Mouse (Mus musculus) NIH3T3 (cell line): ENCODE results near the gene Inhbc.

ENCODE experiments used
- DNase-seq: peaks from one replicate; pipeline ENCODE4 v3.0.0-alpha.2; 2012; ENCODE audit warnings: low read depth

Inhbc gene

DNA sequence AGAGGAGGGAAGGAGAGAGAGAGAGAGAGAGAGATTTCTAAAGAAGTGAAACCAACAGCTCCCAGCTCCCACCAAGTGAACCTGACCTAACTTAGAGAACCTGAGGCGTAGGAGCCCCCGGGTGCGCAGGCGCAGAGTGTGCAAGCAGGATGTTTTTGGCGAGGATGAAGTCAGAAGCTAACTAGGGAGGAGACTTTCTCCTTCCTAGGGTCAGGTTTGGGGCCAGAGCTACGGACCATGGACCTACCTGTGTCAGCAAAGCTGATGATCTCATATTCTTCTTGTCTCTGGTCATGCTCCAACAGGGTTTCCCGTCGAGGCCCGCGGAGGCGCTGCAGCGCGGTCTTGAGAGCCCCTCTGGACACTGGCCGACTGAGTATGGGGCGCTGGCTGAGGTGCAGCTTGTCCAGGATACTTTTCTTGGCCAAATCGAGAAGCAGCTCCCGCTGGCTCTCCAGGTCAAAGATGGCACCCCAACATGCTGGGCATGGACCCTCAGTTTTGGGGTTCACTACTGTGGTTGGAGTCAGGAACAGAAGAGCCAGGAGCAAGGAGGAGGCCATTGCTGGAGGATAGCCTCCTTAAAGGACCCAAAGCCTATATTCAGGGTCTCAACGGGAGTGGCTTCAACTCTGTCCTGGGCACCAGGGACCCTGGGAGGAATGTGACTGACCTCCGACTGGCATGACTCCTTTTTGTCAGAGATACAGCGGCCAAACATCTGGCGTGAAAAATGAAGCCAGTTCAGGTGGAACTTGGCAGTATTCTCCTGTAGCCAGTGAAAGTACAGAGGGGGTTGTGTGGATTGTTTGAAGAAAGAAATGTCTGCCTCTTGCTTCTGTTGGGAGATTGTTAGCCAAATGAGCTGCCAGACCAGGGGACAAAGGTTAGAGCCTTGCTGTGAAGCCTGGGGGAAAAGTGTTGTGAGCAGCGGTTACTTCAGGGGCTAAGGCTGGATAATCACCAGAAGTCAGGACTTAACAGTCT, at the start of gene Inhbc:
Inhbc (minus strand) TSS at position 598 of the 987 bp plus-strand sequence.
- DNase-seq, result no peak

DNA sequence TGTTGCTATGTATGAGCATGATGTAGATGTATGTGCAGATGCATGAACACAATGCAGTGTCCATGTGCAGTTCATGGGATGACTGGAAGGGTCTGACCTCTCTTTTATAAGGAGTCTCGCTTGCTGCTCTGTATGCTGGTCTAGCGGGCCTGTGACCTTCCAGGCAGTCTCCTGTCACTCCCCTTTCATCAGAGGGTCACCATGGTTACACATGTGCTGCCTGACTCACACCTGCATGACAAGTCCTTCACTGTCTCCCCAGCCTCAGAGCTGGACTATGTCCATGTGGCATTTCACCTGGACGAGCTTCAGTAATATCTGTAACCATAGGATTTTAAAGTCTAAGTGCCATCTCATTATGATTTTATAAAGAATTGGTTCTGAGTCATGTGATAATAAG, 43.9 kb upstream of the Inhbc start:
- DNase-seq, result no peak

DNA sequence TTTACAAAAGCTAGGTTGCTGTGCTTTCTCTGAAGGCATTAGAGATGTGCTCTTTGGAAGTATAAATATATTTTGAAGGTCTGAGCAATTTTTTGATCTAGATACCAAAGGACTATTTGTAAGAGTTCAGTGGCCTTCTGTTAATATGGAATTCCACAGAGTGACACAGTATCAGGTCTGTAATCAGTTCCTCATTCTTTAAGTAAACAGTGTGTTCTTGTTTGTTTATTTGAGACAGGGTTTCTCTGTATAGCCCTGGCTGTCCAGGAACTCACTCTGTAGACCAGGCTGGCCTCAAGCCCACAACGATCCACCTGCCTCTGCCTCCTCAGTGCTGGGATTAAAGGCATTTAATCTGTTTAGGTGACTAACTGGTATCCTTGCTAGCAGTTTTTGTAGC, 43.4 kb upstream of the Inhbc start:
- DNase-seq, result no peak

DNA sequence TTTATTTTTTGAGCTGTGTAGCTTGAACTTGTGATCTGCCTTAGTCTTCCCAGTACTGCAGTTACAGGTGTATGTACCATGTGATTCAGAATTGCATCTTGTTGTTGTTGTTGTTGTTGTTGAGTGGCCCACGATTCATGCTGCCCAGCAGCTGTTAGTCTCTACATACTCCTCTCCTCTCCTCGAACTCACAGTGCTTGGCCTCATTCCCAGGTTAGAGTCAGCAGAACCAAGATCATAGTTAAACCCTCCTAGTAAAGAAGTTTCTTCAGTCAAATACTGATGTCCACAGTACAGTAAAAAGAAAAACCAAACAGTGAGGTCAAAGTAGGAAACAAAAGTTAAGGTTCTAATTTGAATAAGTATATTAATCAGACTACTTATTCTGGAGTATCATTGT, 42.5 kb upstream of the Inhbc start:
- DNase-seq, result peak; percentile 59

DNA sequence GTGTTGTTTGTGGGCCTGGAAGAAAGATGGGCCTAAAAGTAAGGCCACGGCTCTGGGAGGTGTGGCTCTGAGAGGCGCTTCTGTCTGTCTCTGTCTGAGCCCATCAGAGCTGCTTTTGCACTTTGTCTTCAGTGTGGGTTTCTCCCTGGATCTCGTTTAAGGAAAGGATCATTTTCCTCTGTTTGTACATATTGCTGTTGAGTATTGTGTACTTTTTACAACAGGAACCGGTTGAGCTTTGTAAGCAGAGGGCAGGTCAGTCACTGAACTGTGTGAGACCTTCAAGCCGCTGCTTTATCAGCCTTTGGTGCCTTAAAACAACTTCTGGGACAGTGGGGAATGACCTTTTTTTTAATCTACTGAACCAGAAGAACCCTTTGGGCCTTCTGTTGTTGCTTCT, 41.9 kb upstream of the Inhbc start:
- no peak for DNase-seq

DNA sequence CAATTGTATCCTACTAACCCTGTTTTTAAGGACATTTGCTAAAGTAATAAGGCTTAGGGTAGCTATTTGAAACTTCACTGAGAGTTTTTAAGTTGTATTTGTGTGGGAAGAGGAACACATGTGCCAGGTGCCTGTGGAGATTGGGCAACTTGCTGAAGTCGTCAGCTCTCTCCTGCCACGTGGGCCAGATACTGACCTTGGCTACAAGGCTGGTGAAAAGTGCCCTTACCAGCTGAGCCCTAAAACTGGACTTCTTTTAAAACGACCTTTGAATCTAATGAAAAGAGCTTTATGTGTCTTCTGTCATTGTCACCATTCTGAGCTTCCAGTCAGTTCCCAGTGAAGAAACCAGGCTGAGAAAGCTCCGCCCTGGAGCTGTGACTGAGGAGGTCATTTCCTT, 37.2 kb upstream of the Inhbc start:
- no peak for DNase-seq

DNA sequence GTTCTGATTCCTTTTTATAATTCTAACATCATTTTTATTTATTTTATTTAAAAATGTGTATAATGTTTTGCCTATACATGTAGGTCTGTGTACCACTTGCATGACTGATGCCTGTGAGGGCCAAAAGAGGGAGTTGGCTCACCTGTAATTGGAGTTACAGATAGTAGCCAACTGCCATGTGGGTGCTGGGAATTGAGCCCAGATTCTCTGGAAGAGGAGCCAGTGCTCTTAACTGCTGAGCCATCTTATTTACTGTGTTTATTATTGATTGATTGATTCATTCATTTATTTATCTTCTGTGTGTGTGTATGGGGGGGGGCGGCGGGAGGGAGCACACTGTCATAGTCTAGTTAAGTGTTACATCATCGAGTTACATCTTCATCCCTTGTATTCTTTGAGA, 34.5 kb upstream of the Inhbc start:
- no peak for DNase-seq

DNA sequence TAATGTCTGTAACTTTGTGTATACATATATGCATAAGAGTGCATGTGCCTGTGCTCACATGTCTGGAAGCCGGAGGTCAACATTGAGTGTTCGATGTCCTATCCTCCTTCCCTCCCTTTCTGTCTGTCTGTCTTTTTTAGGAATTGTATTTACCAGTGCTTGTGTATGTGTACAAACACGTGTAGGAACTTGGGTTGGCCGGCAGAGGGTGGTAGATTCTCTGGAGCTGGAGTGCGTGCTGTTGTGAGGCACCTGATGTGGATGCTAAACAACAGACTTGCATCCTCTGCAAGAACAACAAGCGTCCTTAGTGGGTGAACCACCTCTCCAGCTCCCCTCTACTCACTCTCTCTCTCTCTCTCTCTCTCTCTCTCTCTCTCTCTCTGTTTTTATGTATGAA, 21.5 kb upstream of the Inhbc start:
- DNase-seq, result no peak

DNA sequence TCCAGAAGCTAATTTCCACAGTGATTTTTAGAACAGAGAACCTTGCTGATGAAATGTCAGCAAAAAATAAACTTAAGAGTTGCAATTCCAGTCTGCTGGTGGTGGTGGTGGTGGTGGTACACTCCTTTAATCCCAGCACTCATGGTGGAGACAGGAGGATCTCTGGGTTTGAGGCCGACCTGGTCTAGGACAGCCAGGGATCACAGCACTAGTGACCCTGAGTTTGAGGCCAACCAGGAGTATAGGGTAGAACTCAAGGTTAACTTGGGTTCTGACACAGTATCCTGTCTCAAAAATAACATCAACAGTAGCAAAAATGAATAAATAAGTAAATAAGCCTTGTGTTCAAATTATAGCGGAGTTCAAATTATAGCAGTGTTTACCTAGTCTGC, 11.5 kb upstream of the Inhbc start:
- no peak for DNase-seq

DNA sequence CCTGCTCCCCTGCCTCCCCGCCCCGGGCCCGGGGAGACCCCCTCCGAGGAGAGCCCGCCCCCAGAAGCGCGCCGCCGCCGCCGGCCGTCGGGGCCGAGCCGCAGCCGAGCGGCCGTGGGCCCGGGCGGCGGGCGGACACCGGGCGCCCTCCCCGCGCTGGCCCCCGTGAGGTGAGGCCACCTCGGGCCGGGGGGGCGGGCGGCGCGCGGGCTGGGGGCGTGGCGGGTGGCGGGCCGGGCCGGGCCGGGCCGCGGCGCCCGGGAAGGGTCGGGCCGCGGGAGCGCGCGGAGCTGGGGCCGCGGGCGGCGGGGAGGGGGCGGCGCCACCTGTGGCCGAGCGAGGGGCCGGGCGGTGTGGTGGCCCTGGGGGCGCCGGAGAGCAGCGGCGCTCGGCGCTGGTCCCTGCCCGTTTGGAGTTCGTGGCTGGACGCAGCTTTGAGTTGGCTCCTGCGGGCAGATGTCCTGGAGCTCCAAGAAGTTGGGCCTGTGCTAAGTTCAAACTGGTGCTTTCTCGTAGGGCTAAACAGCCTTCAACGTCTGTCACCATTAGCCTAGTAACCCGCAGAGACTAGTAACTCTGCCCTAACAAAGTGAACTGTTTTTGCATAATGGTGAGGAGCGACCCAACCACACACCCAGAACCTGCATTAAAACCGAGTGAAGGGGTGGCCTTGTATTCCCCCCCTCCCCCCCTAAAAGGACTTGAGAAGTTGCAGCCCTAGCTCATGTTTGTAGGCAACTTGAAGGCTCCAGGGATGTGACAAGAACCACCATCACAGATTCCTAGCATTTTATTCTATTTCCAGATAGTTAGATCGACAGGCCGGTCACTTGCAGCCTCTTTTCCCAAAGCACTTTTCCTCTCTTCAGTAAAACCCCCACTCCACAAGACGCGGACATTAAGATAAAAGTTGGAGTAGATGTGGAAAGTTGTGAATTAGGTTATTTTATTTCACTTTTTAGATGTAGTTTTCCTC, 10.8 kb upstream of the Inhbc start:
- peak; percentile 79 for DNase-seq

DNA sequence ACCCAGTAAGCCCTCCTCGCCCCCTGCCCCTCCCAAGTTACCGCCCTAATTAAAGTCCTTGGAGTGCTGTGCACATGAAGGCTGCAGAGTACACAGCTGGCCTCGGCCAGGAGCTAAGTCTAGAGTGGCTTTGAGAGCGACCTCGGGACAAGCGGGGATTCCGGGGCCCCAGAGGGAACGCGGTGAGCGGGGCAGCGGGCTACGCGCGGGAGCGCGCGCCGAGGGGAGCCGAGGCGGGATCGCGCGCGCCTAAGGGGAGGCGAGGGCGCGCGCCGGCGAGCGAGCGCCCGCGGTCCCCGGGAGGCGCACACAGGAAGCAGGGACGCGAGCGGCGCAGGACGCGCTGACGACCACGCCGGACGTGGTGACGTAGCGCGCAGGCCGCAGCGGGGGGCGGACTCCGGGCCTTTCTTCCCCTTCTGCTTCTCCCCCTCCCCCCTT, 10.0 kb upstream of the Inhbc start, which contains the start of gene R3hdm2:
R3hdm2 (plus strand) TSS at position 77 of the 441 bp plus-strand sequence.
- peak; percentile 98 for DNase-seq

DNA sequence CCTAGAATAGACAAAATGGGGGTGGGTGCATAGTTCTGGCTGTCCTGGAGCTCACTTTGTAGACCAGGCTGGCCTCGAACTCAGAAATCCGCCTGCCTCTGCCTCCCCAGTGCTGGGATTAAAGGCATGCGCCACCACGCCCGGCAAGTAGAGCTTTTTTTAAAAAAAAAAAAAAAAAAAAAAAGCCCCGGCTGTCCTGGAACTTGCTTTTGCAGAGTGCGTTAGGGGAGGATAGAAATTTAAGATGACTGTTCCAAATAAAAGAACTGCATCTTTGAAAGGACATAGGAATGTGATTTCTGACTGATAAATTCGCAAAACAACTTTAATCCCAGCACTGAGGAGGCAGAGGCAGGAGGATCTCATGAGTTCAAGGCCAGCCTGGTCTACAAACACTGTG, 9.4 kb upstream of the Inhbc start:
- DNase-seq, result no peak

DNA sequence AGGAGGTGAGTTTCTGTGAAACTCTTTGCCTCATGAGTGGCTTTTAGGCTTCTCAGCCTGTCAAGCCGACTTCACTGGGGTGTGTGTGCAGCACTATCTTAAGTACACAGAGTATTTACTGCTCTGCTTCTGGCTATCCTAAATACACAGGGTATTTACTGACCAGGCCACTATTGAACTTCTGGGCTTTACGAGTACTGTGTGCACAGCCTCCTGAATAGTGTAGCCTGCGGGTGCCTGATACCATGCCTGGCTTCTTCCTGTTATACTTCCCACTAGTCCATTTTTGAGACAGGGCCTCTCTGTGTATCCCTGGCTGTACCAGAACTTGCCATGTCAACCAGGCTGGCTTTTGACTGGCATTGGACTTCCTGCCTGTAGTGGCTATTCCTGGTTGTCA, 7.5 kb upstream of the Inhbc start:
- no peak for DNase-seq

DNA sequence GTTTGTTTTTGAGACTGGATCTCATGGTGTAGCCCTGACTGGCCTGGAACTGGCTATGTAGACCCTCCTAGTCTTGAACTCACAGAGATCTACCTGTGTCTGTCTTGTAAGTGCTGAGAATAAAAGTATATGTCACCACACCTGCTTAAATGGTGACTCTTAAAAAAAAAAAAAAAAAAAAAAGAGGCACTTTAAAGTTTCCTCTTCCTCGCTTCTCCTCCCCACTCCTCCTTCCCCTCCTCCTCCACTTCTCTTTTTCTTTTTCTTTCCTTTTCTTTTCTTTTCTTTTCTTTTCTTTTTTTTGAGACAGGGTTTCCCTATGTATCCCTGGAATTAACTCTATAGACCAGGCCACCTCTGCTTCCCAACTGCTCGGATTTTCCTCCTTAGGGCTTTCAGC, 792 bp upstream of the Inhbc start:
- no peak for DNase-seq

DNA sequence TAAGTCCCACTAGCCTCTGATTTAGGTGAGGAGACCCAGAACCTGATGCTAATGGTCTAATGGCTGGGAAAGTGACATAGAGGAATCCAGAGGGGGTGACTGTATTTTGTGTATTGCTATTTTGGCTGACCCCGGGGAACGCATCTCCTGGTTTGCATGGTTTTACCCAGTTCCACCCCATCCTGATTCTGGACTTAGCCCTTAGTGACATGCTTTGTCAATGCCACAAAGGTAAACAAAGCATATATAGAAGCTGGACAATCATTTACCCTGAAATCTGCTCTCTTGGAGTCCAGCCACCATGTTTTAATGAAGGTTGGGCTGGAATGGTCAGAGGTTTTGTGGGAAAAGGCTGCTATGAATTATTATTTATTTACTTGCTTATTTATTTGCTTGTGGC, 2.0 kb downstream of the Inhbc start:
- no peak for DNase-seq

DNA sequence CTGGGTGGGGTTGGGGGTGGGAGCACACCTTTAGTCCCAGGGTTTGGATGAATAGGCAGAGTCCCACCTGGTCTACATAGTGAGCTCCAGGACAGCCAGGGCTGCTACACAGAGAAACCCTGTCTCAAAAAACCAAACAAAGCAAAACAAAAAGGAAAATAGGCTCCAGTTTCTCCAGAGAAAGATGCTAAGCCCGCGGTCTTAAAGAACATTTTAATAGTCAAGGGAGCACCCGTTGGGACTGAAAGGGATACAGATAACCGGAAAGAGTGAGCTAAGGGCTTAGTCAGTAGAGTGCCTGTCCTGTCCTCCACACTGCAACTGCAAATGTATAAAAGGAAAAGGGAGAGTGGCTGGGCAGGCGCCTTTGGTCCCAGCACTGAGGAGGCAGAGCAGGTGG, 3.1 kb downstream of the Inhbc start:
- DNase-seq, result no peak

DNA sequence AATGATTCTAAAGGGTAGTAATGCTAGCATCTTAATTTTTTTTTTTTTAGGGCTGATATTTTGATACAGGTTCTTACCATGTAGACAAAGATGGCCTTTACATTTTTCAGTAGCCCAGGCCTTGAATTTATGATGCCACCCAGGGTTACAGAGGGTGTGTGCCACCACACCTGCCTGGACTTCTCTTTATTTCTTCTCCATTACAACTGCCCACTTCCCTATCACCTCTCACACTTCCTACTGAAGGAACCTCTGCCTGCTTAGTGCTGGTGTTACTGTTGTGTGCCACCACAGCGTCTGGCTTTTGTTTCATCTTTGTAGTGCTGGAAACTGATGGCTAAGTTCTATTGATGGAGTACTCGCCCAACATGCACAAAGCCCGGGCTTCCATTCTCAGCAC, 9.5 kb downstream of the Inhbc start:
- no peak for DNase-seq

DNA sequence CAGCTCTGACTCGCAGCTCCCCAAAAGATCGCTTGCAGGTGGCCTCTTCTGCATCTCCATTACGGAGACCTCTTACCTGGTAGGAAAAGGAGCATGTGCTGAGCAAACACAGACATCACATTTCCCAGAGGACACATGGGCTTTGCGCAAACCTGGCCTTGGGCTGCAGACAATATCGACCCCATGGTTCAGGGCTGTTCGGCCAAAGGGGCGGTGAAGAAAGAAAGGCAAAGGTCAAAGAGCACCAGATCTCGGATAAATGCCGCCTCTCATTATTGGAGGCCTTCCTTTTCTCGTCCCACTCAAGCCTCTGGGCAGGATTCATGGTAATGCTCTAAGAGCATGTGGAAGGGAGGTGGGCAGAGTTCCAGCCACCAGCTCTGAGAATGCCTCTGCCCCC, 14.9 kb downstream of the Inhbc start:
- no peak for DNase-seq

DNA sequence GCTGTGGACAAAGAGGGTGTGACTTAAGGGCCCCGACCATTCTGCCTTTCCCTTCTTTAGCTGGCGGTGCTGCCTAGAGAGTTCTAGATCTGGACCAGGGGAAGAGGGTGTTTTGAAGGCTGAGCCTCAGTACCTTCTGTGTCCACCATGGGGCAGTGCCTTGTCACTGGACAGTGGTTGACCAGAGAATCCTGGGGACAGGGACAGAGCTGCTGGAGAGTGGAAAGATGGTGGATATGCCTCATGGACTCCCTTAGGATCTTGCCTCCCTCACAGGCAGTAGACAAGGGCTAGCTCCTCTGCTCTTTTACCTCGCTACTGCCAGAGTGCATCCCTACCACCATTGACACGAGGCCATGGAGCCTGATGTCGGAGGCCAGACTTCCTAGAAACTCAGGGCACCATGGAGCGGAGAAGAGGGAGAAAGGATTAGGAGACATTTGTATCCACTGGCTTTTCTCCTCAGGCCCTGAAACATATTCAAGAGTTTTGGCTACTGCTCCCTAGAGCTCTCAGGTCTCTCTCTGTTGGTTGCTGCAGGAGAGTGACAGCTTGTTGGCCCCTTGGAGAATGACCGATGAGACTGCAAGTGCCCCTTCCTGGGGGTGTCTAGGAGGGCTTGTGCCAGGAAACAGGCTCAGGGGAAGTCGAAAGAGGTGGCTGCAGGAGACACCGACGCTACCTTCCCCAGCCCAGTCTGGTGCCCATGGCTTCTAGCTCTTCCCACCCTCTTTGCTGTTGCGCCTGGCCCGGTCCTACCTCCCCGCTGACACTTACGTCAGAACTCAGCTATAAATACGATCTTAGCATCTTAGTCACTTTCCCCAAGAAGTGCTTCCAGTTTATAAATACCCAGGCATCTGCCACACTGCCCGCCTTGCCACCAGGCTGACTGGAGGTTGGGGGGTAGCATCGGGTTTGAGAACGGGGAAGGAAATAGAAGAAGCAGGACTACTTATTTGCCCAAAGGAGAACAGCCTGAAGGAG, 16.0 kb downstream of the Inhbc start, which contains the start of gene Inhbe:
Inhbe (minus strand) TSS at position 503 of the 987 bp plus-strand sequence.
- DNase-seq, result peak; percentile 29

DNA sequence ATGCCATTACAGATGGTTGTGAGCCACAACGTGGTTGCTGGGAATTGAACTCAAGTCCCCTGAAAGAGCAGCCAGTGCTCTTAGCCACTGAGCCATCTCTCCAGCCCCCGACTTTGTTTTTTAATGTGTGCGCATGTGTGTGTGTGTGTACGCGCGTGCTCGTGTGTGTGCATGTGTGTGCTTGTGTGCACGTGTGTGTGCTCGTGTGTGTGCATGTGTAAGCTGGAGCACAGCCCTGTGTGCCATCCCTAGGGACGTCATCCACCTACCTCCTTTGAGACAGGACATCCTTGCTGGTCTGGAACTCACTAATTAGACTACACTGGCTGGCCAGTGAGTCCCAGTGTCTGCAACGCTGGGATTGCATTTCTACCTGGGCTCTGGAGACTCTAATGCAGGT, 17.5 kb downstream of the Inhbc start:
- DNase-seq, result no peak

DNA sequence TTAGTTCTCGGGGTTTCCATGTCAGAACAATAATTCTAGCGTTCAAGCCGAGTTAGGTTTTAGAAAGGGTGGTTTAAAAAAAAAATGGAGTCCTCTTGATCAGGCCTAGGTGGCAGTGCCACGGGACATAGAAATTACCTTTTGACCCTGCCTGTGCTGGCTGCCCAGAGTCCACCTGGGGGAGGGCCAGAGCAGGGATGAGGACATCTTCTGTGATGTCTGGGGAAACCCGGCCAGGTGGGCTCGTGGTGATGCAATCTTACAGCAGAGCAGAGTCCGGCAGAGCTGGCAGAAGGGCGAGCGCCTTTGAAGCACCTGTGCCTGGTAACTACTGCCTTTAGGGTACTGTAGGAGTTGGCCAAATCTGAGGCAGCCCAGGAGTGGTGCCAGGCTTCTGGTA, 18.0 kb downstream of the Inhbc start:
- no peak for DNase-seq
